Mouse (Mus musculus): ENCODE measurements around the gene Gm42417. TPM values are rescaled to one million over a fixed set of nuclear protein-coding genes. Genes with fewer than 3 reads are reported as not detected.

Gm42417 gene
- total RNA-seq, 2 experiments from 2014 or later, result not detected

GRCm38 (mm10) chr1:36567818-36568603 lies 28.8 kb upstream of the Gm42417 start:
- DNase-seq (ENCODE audit: low spot score in 2 of 2), result no peak
- intact Hi-C loops (cut with DNase I), result no loop called here

- DNase-seq (ENCODE audit: low spot score in 2 of 2), result no peak
- intact Hi-C loops (cut with DNase I), result no loop called here
Measured at GRCm38 (mm10) chr1:36566425-36566824, 27.2 kb upstream of the Gm42417 start.

- DNase-seq (ENCODE audit: low spot score in 2 of 2), result no peak
- intact Hi-C loops (cut with DNase I), result no loop called here
Measured at GRCm38 (mm10) chr1:36564101-36564500, 24.9 kb upstream of the Gm42417 start.

GRCm38 (mm10) chr1:36563632-36564031 lies 24.4 kb upstream of the Gm42417 start:
- intact Hi-C loops (cut with DNase I), result no loop called here
- no peak for DNase-seq (ENCODE audit: low spot score in 2 of 2)

DNA sequence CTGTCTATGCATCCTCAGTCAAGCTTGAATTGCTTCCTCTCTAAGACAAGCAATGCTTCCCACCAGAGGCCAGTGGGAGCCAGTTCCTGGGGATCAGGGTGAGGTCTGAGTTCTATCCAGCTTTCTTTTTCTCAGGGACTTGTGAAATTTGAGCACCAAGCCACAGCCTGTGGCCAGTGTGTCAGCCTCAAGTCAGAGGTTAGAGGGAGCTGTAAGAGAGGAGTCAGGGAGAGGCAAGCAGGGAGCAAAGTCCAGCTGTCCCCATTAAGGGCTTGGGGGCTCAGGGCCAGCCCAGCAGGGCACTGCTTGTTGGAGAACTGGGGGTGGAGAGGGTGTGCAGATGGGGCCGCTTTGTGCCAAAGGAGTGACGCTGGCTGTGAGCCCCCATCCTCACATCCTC lies 24.0 kb upstream of the Gm42417 start:
- DNase-seq (ENCODE audit: low spot score in 2 of 2), result no peak
- intact Hi-C loops (cut with DNase I), result no loop called here

DNA sequence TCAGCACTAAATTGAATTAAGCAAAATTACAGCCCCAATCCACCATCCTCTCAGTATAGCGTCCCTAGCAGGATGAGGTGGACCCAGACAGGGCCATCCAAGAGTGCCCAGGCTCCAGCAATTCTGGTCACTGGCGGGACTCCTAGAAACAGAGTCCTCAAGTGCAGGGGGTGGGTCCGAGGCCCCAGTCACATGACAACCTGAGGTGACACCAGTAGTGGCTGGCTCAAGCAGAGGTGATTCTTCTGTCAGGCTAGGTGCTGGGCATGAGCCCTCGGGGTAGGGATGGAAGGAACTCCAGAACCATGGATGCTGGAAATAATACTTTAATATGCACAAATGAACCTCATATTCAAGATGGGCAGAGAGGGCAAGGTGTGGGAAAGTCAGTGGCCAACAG lies 23.2 kb upstream of the Gm42417 start:
- intact Hi-C loops (cut with DNase I), result no loop called here
- DNase-seq (ENCODE audit: low spot score in 2 of 2), result no peak

- intact Hi-C loops (cut with DNase I), result no loop called here
- no peak for DNase-seq (ENCODE audit: low spot score in 2 of 2)
Measured at GRCm38 (mm10) chr1:36560903-36561302, 21.7 kb upstream of the Gm42417 start.

GRCm38 (mm10) chr1:36559888-36560287 lies 20.7 kb upstream of the Gm42417 start:
- intact Hi-C loops (cut with DNase I), result no loop called here
- DNase-seq (ENCODE audit: low spot score in 2 of 2), result no peak

DNA sequence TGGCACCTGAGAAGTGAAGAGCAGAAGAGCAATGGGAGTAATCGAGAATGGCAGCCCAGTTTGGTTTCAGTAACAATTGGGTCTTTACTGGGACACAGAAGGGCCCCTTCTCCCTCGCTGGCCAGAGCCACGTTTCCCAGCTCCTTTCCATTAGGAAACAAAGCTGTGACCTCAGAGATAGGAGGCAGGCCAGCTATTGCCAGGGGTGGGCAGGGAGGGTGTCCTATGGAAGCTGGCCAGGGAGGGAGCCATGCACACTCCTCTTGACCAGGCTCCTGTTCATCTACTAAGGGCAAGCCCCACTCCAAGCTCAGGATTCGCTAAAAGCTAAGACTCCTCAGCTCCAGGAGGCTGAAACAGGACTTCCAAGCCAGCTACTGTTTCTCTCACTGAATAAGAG lies 20.0 kb upstream of the Gm42417 start:
- DNase-seq (ENCODE audit: low spot score in 2 of 2), result no peak
- intact Hi-C loops (cut with DNase I), result no loop called here

DNA sequence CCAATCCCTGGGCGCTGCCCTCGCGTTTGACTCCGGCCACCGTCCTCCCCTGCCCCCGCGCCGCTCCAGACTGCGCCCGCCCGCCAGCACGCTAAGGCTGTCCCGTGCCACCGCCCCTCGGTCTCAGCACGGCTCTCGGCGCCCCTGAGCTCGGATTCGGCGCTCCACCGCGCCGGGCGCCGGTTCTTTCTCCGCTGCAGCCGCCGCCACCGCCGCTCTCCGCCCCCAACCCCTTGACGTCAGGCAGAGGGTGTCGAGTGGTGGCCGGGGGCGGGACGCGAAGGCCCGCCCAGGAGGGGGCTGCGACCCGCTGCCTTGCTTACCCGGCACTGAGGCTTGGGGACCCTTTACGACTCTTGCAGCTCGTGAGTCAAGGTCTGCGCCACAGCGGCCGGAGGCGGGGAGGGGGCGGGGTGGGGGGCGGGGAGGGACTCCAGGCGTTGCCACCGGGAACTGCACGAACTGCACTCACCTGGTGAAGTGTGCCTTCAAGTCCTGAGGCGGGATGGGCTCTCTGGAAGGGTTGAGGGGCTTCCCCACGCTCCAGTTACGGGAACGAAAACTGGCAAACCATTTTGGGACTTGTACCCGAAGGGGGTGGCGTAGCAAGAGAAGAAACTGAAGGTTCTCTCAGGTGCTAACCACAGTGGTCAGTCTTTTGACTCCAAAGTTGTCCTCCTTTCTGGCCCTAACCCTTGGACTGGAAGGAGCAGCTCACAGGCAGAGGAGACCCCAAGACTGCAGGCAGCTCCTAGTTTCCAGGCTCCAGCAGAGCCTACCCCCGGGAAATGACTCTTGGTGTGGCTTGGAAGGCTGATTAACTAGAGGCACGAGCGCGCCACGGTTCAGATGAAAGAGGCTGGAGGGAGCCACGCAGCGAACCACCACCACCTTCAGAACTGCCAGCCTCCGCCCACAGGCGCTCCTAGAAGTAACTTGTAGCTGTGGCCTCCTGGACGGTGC lies 19.1 kb upstream of the Gm42417 start, which contains the start of gene Sema4c:
Sema4c (minus strand) TSS at position 319 of the 963 bp plus-strand sequence.
- DNase-seq (ENCODE audit: low spot score in 2 of 2), result peak in 1 of 2 experiments; percentile 77
- intact Hi-C loops (cut with DNase I), result no loop called here

- intact Hi-C loops (cut with DNase I), result no loop called here
- peak in 1 of 2 experiments; percentile 73 for DNase-seq (ENCODE audit: low spot score in 2 of 2)
Measured at GRCm38 (mm10) chr1:36557457-36558011, 18.3 kb upstream of the Gm42417 start.

GRCm38 (mm10) chr1:36556553-36557456 lies 17.6 kb upstream of the Gm42417 start:
- peak; percentile 94 for DNase-seq (ENCODE audit: low spot score in 2 of 2)
- intact Hi-C loops (cut with DNase I), result no loop called here

DNA sequence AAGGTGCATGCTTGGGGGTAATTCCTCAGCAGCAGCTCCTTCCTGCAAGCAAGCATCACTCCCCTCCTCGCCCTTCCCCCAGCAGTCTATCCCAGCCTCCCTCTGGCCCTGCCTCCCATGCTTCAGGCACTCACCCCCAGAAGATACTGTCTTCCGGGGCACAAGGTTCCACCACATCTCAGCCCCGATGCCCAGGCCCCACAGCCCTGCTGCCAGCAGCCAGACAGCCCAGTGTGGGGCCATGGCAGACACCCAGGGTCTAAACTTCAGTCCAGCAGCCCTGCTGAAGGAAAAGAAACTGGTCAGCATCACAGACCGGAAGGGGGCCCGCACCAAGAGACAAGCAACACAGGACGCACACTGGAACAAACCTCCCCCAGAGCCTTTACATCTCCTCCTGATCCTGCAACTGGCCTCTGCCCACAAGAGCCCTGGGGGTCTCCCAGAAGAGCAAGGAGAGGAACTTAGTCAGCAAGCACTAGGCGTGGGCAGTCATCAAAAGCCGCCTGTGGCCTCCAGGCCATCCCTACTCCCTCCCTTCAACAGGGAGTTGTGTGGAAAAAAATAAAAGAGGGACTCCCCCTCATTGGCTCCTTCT lies 16.7 kb upstream of the Gm42417 start:
- no peak for DNase-seq (ENCODE audit: low spot score in 2 of 2)
- intact Hi-C loops (cut with DNase I), result no loop called here

DNA sequence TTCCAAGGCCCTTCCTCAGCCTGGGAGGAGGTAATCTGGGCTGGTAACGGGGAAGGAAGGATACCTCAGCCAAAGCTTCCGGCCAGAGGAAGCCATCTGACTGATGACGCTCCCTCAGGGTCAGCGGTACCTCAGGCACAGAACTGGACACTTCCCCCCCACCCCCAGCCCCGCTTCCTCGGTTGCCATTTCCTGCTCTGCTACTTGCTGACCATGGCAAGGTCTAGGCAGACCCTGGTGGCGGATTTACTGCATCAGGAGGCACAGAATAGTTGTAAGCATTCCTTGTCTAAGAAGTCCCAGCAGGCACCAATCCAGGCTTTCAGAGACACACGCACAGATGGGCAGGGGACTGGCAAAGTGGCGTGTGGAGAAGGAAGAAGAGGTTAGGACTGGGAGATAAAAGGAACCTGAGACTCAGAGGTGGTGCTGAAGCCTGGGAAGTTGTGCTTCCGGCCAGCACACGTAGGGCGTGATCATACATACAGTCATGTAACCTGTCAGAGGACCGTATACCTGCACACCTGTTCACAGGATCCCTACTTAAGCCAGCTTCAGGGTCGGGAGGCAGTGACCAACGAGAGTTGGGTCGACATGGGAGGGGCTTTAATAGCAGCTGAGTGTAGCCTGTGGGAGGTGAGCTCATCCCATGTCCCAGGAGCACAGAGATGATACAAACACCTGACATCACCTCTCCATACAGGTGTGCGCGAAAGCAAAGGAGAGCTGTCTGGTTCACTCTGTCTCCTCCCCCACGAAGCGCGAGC lies 15.6 kb upstream of the Gm42417 start:
- DNase-seq (ENCODE audit: low spot score in 2 of 2), result no peak
- intact Hi-C loops (cut with DNase I), result no loop called here

GRCm38 (mm10) chr1:36552506-36552905 lies 13.3 kb upstream of the Gm42417 start:
- intact Hi-C loops (cut with DNase I), result no loop called here
- no peak for DNase-seq (ENCODE audit: low spot score in 2 of 2)

- intact Hi-C loops (cut with DNase I), result no loop called here
- DNase-seq (ENCODE audit: low spot score in 2 of 2), result no peak
Measured at GRCm38 (mm10) chr1:36551904-36552303, 12.7 kb upstream of the Gm42417 start.

DNA sequence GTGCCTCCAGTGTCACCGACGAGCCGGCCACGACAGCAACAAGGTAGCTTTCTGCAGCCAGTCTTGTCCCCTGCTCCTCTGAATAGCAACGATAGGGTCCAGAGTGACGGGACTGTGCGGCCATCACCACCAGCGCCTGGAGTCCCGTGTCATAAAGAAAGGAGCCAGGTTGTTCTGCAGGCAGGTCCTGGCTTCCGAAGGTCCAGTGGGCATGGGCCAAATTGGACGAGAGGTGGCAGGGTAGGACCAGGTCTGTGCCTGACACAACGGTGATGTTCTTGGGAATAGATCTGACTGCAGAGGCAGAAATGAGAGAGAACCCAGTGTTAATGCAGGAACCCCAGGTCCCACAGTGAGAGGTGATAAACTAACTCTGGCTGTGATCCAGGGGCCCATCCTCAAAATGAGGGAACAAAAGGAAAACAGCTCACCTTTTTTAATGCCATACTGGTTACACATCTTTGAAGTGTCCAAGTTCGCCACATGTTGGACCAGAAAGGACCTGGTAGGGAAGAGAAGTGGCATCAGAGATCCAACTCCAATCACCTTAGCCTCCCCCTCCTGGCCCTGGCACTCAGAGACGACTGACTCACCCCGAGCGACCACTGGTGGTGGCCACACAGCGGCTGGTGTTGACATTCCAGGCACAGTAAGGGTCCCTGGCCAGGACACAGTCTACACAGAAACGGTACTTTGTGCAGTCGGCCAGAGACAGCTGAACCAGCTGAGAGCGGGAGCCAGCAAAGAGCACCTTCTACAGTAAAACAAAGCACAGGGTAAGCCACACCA lies 11.0 kb upstream of the Gm42417 start:
- DNase-seq (ENCODE audit: low spot score in 2 of 2), result no peak
- intact Hi-C loops (cut with DNase I), result no loop called here
